Mouse (Mus musculus): ENCODE measurements around the gene Duoxa2.

Gene Duoxa2

DNA sequence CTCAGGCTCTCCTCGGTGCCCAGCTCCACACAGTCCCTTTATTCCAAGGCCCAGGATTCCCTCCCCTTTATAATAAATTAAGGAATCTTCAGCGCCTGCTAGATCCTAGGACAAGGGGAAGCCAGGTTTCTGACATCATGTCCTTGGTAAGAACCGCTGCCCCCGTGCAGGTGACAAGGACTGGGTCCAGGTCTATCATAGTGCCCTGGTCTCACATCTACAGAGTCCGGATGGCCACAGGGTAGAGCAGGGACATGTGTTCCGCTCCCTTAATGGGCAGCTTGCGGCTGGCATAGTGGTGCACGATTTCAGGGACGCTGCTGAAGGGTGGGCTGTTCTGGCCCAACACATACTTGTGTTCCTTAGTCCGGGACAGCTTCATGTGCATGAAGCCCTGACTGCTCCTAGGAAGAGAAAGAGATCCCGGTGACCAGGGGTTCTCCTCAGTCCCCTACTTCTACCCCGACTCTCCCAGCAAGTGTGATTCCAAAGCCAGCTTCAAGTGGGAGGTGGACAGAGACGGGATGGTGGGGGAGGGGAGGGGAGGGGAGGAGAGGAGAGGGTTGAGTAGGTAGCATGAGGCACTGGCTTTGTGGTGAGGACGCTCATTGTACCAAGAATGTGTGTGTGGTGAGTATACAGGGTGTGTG, 50.6 kb downstream of the Duoxa2 start:
- DNase-seq (ENCODE audit: extremely low read depth, insufficient read length, low spot score) = no peak

DNA sequence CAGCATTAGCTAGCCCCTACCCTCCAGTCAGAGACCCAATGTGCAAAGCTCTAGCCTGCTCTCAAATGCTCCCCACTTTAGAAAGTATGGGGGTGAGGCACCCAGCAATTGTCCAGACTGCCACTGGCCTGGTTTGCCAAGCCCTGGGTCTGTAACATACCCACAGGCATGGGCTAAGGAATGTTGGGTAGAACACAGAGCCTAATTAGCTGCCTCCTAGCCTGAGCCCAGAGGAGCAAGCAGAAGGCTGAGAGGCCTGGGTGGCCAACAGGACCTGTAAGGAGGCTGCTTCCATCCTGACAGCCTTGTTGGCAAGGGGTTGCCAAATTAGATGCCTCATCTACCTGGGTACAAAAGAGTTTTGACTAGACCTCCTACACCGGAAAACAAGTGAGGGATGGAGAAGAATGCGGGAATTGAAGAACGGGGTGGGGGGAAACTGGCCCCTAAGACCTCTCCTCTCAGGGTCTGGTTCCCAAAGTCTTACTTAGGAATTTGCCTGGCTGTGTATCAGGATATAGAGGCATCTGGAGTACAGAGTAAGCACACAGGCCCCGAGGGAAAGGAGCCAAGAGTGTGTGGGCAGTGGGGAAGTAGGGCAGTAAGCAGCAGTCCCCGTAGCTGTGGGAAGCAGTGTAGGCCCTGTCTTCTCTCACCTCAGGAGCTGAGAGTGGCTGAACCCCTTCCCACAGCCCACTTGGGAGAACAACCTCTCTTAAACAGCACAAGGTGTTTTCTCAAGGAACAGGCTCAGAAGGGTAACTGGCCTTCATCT, 52.6 kb downstream of the Duoxa2 start:
- no peak for DNase-seq (ENCODE audit: extremely low read depth, insufficient read length, low spot score)

DNA sequence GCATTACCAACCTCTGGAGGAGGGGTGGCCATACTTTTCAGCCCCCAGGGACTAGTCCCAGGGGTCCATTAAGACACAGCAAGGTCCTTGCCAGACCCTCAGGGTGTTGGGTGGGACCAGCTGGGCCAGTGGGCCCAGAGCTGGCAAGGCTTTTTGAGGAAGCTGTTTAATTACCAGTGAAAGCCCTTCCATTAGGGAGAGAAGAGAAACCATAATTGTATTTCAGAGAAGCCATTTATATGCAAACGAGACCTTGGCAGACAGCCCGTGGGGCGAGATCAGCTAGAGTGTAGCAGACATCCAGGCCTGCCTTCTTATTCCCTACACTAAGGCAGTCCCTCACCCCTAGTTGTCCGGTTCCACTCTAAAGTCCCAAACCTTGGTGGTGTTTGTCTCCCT, 53.2 kb downstream of the Duoxa2 start:
- DNase-seq (ENCODE audit: extremely low read depth, insufficient read length, low spot score) = no peak
